Mouse (Mus musculus): ENCODE data around the gene Kcnj10. TPM values are rescaled to one million over a fixed set of nuclear protein-coding genes. Genes with fewer than 3 reads are reported as not detected.

Kcnj10 gene
- 19.5 and 24.3 TPM in 2 replicates for polyA plus RNA-seq (2021; fragmentation: Nextera tagmentation)
- long read RNA-seq, experiment 1, full-length matches to known transcripts, result 2 of 36 reads
- long read RNA-seq, experiment 1, partial matches to known transcripts, result 0 of 36 reads
- long read RNA-seq, experiment 1, other reads (novel, unspliced or antisense), result 34 of 36 reads
- long read RNA-seq, experiment 2, full-length matches to known transcripts, result 1 of 24 reads
- long read RNA-seq, experiment 2, partial matches to known transcripts, result 0 of 24 reads
- long read RNA-seq, experiment 2, other reads (novel, unspliced or antisense), result 23 of 24 reads

GRCm38 (mm10) chr1:172340729-172341321 is at the start of gene Kcnj10:
Gene Kcnj10 (plus strand): TSS chr1:172341210.

GRCm38 (mm10) chr1:172297611-172298537 is 43.1 kb upstream of the Kcnj10 start, which contains the start of gene Atp1a2:
Gene Atp1a2 (minus strand): TSS chr1:172298064.

GRCm38 (mm10) chr1:172329131-172329530 is 11.9 kb upstream of the Kcnj10 start, which contains the start of gene Kcnj9:
Gene Kcnj9 (minus strand): TSS chr1:172329318.

GRCm38 (mm10) chr1:172376198-172376667 is 35.2 kb downstream of the Kcnj10 start, which contains the start of gene Pigm:
Gene Pigm (plus strand): TSS chr1:172376546.

Other genes with a start within 250 kb of the Kcnj10 start
- 92.8 and 102 TPM in 2 replicates for gene Pex19, start 214.5 kb upstream of the Kcnj10 start, polyA plus RNA-seq (2021; fragmentation: Nextera tagmentation)
- gene Dcaf8, start 193.1 kb upstream of the Kcnj10 start, polyA plus RNA-seq (2021; fragmentation: Nextera tagmentation), result 53.6 and 58.6 TPM in 2 replicates
- 326 and 604 TPM in 2 replicates for gene Pea15a, start 134.4 kb upstream of the Kcnj10 start, polyA plus RNA-seq (2021; fragmentation: Nextera tagmentation)
- gene Casq1, start 121.3 kb upstream of the Kcnj10 start, polyA plus RNA-seq (2021; fragmentation: Nextera tagmentation), result 0.92 and 1.2 TPM in 2 replicates
- gene Atp1a4, start 82.8 kb upstream of the Kcnj10 start, polyA plus RNA-seq (2021; fragmentation: Nextera tagmentation), result not detected in 2 replicates
- 86.2 and 162 TPM in 2 replicates for gene Igsf8, start 79.6 kb upstream of the Kcnj10 start, polyA plus RNA-seq (2021; fragmentation: Nextera tagmentation)
- gene Atp1a2, start 43.1 kb upstream of the Kcnj10 start, polyA plus RNA-seq (2021; fragmentation: Nextera tagmentation), result 163 and 316 TPM in 2 replicates
- gene Kcnj9, start 11.9 kb upstream of the Kcnj10 start, polyA plus RNA-seq (2021; fragmentation: Nextera tagmentation), result 26.4 and 33.0 TPM in 2 replicates
- gene Pigm, start 35.3 kb downstream of the Kcnj10 start, polyA plus RNA-seq (2021; fragmentation: Nextera tagmentation), result 2.0 and 2.2 TPM in 2 replicates
- 1.7 and 2.5 TPM in 2 replicates for gene Slamf9, start 134.1 kb downstream of the Kcnj10 start, polyA plus RNA-seq (2021; fragmentation: Nextera tagmentation)
- 1.2 and 2.2 TPM in 2 replicates for gene Igsf9, start 140.6 kb downstream of the Kcnj10 start, polyA plus RNA-seq (2021; fragmentation: Nextera tagmentation)
- 7.8 and 11.2 TPM in 2 replicates for gene Tagln2, start 158.8 kb downstream of the Kcnj10 start, polyA plus RNA-seq (2021; fragmentation: Nextera tagmentation)
- gene Cfap45, start 179.6 kb downstream of the Kcnj10 start, polyA plus RNA-seq (2021; fragmentation: Nextera tagmentation), result 3.3 and 4.1 TPM in 2 replicates
- 0.22 and 0.49 TPM in 2 replicates for gene Vsig8, start 214.7 kb downstream of the Kcnj10 start, polyA plus RNA-seq (2021; fragmentation: Nextera tagmentation)
- gene Slamf8, start 249.4 kb downstream of the Kcnj10 start, polyA plus RNA-seq (2021; fragmentation: Nextera tagmentation), result 0.25 and 0.33 TPM in 2 replicates

Data from left cerebral cortex, adult 6 months (tissue).